Mouse (Mus musculus): Measurements from ENCODE around the gene Capn5. TPM values are rescaled to one million over a fixed set of nuclear protein-coding genes. Genes with fewer than 3 reads are reported as not detected.

Gene Capn5
- total RNA-seq, 1 experiment from 2014 or later = 0.76 TPM

DNA sequence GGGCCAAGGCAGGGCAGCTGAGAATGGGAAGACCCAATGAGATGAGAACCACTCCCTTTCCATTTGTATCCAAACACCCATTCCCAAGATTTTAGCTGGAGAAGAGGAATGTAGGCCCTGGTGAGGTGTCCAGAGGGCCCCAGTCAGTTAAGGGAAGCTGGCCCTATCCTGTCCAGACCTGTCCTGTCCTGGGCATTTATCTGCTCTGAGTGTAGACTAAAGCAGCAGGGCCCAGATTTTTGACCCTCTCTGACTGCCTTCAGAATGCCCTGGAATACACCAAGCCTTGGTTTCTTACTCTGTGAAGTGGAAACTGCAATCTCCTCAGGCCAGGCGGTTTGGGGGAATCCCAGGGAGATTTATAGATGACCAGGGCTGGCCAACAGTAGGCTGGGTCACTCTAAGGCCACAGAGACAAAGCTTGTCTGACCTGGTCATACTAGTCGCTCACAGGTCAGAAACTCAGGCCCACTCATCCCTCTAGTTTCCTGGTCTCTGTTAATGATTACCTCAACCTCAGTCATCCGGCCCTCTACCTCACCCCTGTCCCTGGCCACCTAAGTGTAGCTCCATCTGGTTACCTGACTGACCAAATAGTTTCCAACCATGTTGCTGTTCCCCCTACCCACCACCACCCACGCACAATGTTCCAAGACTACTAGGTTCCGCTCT, 622 bp upstream of the Capn5 start:
- ATAC-seq (replicated peaks; ENCODE audit: insufficient number of reproducible peaks, low FRiP score, low TSS enrichment, poor library complexity, severe bottlenecking) = no peak

DNA sequence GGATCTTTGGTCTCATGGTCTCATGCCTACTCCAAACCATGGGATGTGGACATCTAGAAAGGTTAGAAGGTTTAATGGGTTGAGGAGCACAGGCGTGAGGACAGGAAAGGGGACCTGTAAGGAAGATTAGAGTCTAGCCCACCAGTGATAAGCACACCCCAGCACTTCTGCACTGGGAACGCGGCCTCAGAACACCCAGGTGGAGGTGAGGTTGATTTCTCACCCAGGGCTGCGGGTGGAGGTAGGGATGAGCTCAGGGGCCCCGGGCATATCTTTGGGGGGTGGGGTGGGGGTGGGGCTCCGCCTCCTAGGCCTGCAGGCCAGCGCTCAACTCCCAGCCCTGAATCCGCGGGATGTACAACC, 527 bp downstream of the Capn5 start:
- ATAC-seq (replicated peaks; ENCODE audit: insufficient number of reproducible peaks, low FRiP score, low TSS enrichment, poor library complexity, severe bottlenecking) = no peak

DNA sequence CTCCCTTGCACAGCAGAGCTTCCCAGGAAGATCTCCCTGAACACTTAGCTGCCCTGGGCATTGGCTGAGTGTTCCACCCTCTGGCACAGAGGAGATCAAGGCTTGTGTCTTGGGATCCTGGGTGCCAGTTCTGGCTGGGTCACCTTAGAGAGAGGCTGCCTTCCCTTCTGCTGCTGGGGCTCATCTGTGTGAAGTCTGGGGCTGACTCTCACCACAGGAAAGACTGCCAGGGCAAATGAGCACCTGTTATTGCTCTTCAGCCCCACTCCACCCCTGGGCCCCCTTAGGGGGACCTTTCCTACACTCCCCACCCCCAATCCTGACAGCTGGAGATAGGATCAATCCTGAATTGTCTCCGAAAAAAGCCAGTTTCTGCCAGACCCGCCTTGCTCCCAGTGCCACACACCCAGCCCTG, 996 bp downstream of the Capn5 start:
- no peak for ATAC-seq (replicated peaks; ENCODE audit: insufficient number of reproducible peaks, low FRiP score, low TSS enrichment, poor library complexity, severe bottlenecking)

GRCm38 (mm10) chr7:98176322-98177070, 1.6 kb downstream of the Capn5 start:
- ATAC-seq (replicated peaks; ENCODE audit: insufficient number of reproducible peaks, low FRiP score, low TSS enrichment, poor library complexity, severe bottlenecking) = no peak

GRCm38 (mm10) chr7:98174883-98175755, 3.0 kb downstream of the Capn5 start:
- no peak for ATAC-seq (replicated peaks; ENCODE audit: insufficient number of reproducible peaks, low FRiP score, low TSS enrichment, poor library complexity, severe bottlenecking)

DNA sequence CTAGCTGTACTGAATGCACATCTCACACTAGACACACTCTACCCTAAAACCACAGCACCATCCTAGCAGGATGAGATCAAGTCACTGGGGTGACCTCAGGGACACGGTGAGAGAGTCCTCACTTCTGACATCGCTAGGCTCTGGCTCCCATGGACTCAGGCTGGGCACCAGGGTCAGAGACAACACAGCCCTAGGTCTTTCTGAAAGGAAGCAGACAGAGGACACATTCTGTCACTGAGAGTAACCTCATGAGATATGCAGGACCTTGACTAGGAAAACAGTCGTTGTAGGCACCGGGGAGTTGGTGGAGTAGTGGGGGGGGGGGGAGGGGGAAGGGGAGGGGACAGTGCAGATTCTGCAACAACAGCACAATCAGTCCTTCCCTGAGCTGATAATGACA, 4.7 kb downstream of the Capn5 start:
- ATAC-seq (replicated peaks; ENCODE audit: insufficient number of reproducible peaks, low FRiP score, low TSS enrichment, poor library complexity, severe bottlenecking) = no peak

DNA sequence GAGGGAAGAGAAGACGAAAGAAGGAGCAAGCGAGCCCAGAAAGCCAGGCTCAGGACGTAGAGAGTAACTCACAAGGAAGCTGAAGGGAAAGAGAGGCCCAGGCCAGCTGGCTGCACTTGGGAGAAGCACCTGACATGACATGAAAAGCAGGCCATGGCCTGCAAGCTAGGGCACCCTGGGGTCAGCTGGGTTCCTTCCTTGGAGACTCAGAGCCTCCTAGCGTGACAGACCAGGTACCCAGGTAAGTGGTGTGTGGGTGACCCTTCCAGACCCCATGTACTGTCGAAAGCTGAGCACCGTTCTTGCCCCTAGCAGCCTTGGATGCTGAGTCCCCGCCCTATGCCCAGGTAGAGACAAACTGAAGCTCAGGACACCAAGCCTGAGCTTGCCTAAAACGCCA, 5.4 kb downstream of the Capn5 start:
- no peak for ATAC-seq (replicated peaks; ENCODE audit: insufficient number of reproducible peaks, low FRiP score, low TSS enrichment, poor library complexity, severe bottlenecking)

DNA sequence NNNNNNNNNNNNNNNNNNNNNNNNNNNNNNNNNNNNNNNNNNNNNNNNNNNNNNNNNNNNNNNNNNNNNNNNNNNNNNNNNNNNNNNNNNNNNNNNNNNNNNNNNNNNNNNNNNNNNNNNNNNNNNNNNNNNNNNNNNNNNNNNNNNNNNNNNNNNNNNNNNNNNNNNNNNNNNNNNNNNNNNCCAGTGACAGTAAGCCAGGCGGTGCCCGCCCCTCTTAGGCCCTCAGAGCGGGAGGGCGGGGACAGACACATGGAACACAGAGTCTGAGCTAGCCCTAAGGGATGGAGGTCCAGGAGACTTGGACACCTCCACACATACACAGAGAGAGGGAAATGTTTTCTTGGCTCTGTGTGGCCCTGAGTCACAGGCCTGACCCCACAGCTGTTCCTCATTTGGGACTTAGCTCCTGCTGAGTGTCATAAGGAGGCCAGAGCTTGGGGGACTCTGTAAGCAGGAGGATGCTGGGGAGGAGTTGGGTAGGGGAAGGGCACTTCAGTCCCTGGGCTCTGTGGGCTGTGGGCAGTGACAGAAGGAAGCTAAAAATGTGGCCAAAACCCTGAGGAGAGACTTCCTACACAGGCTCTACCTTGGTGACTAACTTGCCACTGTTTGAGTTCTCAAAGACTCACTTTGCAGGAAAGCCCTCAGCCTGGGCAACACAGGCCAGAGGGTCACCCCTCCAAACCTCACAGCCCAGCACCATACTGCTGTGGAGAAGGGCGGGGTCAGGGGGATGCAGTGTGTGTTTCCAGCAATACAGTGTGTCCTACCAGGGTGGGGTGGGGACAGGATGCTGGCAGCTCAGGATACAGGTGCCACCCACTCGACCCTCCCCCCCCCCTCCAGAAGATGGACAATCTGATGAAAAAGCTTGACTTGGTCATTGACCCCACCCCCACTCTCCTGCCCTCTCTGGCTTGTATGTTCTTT, 6.7 kb downstream of the Capn5 start:
- ATAC-seq (replicated peaks; ENCODE audit: insufficient number of reproducible peaks, low FRiP score, low TSS enrichment, poor library complexity, severe bottlenecking) = peak; percentile 46; the same call in 1 of the 2 replicates

GRCm38 (mm10) chr7:98164999-98165528, 13.0 kb downstream of the Capn5 start:
- peak; percentile 48 for ATAC-seq (replicated peaks; ENCODE audit: insufficient number of reproducible peaks, low FRiP score, low TSS enrichment, poor library complexity, severe bottlenecking)

DNA sequence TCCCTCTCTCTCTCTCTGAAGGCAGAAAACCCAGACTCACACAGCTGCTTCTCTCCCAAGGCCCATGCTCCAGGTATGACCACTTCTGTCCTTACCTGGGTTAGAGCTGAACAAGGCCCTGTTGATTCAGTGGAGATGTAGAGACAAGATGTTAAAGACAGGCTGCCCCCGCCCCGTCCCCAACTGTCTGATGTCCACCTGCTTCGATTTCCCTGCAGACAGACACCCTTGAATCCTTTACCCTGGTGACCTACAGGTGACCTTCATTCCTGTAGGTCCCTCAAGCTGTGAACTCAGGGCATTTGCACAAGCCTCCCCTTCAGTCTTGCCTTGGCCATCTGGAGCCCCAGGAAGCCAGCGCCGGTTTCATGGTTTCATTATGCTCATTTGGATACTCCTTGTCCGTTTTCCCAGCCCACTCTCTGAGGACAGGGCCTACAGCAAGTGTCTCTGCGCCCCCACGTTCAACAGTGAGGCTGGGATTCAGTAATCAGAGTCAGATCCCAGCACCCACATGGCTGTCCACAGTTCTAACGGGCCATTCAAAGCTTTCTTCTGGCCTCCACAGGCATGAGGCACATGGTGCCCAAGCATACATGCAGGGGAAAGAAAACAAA, 13.6 kb downstream of the Capn5 start:
- no peak for ATAC-seq (replicated peaks; ENCODE audit: insufficient number of reproducible peaks, low FRiP score, low TSS enrichment, poor library complexity, severe bottlenecking)

- no peak for ATAC-seq (replicated peaks; ENCODE audit: insufficient number of reproducible peaks, low FRiP score, low TSS enrichment, poor library complexity, severe bottlenecking)
Observed at GRCm38 (mm10) chr7:98163700-98164099, 14.4 kb downstream of the Capn5 start.

DNA sequence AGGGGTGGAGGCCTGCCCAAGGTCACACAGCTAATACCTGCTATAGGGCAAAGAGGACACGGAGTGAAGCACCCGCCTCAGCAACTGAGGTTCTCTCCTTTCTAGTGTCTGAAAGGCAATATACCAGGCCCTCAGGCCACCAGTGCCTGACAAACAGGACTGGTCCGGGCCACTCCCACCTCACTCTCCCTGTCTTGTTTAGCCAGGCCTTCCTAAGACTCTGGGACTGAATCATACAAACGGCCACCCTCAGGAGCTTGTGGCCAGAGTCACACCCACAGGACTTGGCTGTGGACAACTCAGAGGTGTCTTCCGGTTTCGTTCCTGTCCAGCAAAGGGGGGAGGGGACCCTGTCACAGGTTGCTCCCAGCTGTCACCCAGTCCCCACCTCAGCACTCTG, 15.8 kb downstream of the Capn5 start:
- no peak for ATAC-seq (replicated peaks; ENCODE audit: insufficient number of reproducible peaks, low FRiP score, low TSS enrichment, poor library complexity, severe bottlenecking)

DNA sequence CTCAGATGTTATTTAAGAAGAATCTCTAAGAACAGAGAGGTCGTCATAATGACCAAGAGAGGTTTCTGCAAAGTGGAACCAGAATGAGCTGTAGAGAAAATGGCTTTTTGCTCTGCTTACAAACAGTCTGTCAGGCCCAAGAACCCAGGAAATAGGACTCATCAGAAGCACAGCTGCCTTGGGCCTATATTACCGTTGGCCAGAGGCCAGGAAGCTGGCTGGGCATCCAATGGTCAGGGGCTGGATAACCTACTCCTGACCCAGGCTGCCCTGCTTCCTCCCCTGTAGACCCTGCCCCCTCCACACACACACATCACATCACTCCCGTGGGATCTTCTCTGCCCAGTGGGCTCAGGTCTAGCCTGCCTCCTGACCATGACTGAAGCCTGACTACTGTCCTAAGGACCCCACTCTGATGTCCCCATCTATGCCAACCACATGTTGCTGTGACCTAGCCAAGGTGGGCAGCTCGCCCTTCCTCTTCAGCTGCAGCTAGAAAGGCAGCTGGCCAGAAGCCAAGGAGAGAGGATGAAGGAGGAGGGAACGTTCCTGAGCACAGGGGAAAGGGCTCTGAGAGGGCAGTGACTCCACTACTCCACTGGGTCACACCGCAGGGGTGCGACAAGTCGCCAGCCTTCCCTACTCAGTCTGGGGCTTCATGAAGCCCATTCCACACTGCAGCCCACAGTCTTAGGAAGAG, 17.9 kb downstream of the Capn5 start:
- ATAC-seq (replicated peaks; ENCODE audit: insufficient number of reproducible peaks, low FRiP score, low TSS enrichment, poor library complexity, severe bottlenecking) = no peak

GRCm38 (mm10) chr7:98158481-98158880, 19.6 kb downstream of the Capn5 start:
- ATAC-seq (replicated peaks; ENCODE audit: insufficient number of reproducible peaks, low FRiP score, low TSS enrichment, poor library complexity, severe bottlenecking) = no peak

GRCm38 (mm10) chr7:98157636-98158332, 20.3 kb downstream of the Capn5 start:
- no peak for ATAC-seq (replicated peaks; ENCODE audit: insufficient number of reproducible peaks, low FRiP score, low TSS enrichment, poor library complexity, severe bottlenecking)

GRCm38 (mm10) chr7:98156280-98156665, 21.8 kb downstream of the Capn5 start:
- ATAC-seq (replicated peaks; ENCODE audit: insufficient number of reproducible peaks, low FRiP score, low TSS enrichment, poor library complexity, severe bottlenecking) = no peak
